Mouse (Mus musculus) right cerebral cortex, adult 18-20 months (tissue): ENCODE measurements around the gene Tmem178b.
A peak's percentile ranks its signal among the peaks of the same experiment; 100 is the strongest.

Experiments
- DNase-seq: peaks from one replicate; pipeline ENCODE4 v3.0.0; 2022; ENCODE audit warnings: mixed read lengths

The Tmem178b gene

GRCm38 (mm10) chr6:40200661-40201060, 327.6 kb downstream of the Tmem178b start:
- DNase-seq = peak; percentile 35

GRCm38 (mm10) chr6:40202602-40203001, 329.5 kb downstream of the Tmem178b start:
- no peak for DNase-seq

GRCm38 (mm10) chr6:40205380-40205779, 332.3 kb downstream of the Tmem178b start:
- DNase-seq = no peak

- peak; percentile 53 for DNase-seq
These were observed 334.9 kb downstream of the Tmem178b start for GRCm38 (mm10) chr6:40208014-40208413.

GRCm38 (mm10) chr6:40209172-40209571, 336.1 kb downstream of the Tmem178b start:
- no peak for DNase-seq

GRCm38 (mm10) chr6:40217154-40217553, 344.1 kb downstream of the Tmem178b start:
- DNase-seq = no peak

GRCm38 (mm10) chr6:40217651-40218050, 344.6 kb downstream of the Tmem178b start:
- DNase-seq = no peak

GRCm38 (mm10) chr6:40220634-40221120, 347.6 kb downstream of the Tmem178b start:
- no peak for DNase-seq

- peak; percentile 49 for DNase-seq
These were observed 352.7 kb downstream of the Tmem178b start for GRCm38 (mm10) chr6:40225585-40226280.

GRCm38 (mm10) chr6:40228981-40229380, 355.9 kb downstream of the Tmem178b start:
- no peak for DNase-seq

- peak; percentile 63 for DNase-seq
These were observed 356.9 kb downstream of the Tmem178b start for GRCm38 (mm10) chr6:40229985-40230384.

- DNase-seq = no peak
These were observed 361.0 kb downstream of the Tmem178b start for GRCm38 (mm10) chr6:40234066-40234465.

GRCm38 (mm10) chr6:40235793-40236470, 362.9 kb downstream of the Tmem178b start:
- peak; percentile 64 for DNase-seq

GRCm38 (mm10) chr6:40236841-40237765, 364.0 kb downstream of the Tmem178b start:
- no peak for DNase-seq

GRCm38 (mm10) chr6:40238857-40239256, 365.8 kb downstream of the Tmem178b start:
- no peak for DNase-seq

- no peak for DNase-seq
These were observed 367.6 kb downstream of the Tmem178b start for GRCm38 (mm10) chr6:40240671-40241070.

- DNase-seq = no peak
These were observed 374.4 kb downstream of the Tmem178b start for GRCm38 (mm10) chr6:40247398-40247946.

- DNase-seq = no peak
These were observed 376.9 kb downstream of the Tmem178b start for GRCm38 (mm10) chr6:40249939-40250338.

GRCm38 (mm10) chr6:40263687-40264086, 390.6 kb downstream of the Tmem178b start:
- no peak for DNase-seq

GRCm38 (mm10) chr6:40300707-40301106, 427.6 kb downstream of the Tmem178b start:
- no peak for DNase-seq

GRCm38 (mm10) chr6:40303379-40303778, 430.3 kb downstream of the Tmem178b start:
- DNase-seq = peak; percentile 82
